Comparison of ENCODE assay signal across 18 mouse cellular contexts in genomic region chr11:69260111-69260510, GRCm38 (mm10). TPM values are rescaled to one million over a fixed set of nuclear protein-coding genes. Genes with fewer than 3 reads are reported as not detected.
"Had no signal": no experiment of that assay in that cellular context is flagged by ENCODE, and none has a peak within 500 bp of the region (broad histone marks: within the 10 kb centered on the region; RNA-seq: fewer than 3 reads in every experiment).

No protein-coding gene starts in this region.

- ATAC-seq: liver, embryonic 12.5 days; midbrain, embryonic 15.5 days had no signal

- H3K9me3 ChIP-seq: limb, embryonic 15.5 days; liver, embryonic 12.5 days; megakaryocyte, embryonic 14.5 days; midbrain, embryonic 15.5 days had no signal

- H3K4me3 ChIP-seq: limb, embryonic 15.5 days; liver, embryonic 12.5 days; megakaryocyte, embryonic 14.5 days; midbrain, embryonic 15.5 days had no signal

- H3K4me1 ChIP-seq: midbrain, embryonic 15.5 days had no signal

- DNase-seq: kidney, postnatal 36 days; layer of hippocampus, adult 9-11 months; layer of hippocampus, postnatal 36 days; lung, embryonic 14.5 days; lung, postnatal 14 days; right cerebral cortex, adult 18-20 months; right cerebral cortex, postnatal 25 days; thymus, postnatal 4 days had no signal

- H3K36me3 ChIP-seq: limb, embryonic 15.5 days; liver, embryonic 12.5 days; midbrain, embryonic 15.5 days had no signal

- H3K27ac ChIP-seq: limb, embryonic 15.5 days; liver, embryonic 12.5 days; midbrain, embryonic 15.5 days; stomach, postnatal 0 days had no signal

- H3K27me3 ChIP-seq: limb, embryonic 15.5 days; midbrain, embryonic 15.5 days had no signal

- H3K9ac ChIP-seq: limb, embryonic 15.5 days; liver, embryonic 12.5 days; lung, embryonic 14.5 days; midbrain, embryonic 15.5 days had no signal

- H3K4me2 ChIP-seq: limb, embryonic 15.5 days; liver, embryonic 12.5 days; lung, embryonic 14.5 days; midbrain, embryonic 11.5 days; midbrain, embryonic 15.5 days had no signal

RNA-seq across cellular contexts. Expression of gene Gucy2e, which starts 23.3 kb away (rescaled TPM):
- polyA plus RNA-seq: limb, embryonic 11.5 days; liver, embryonic 12.5 days; liver, embryonic 16.5 days; lung, embryonic 14.5 days; macrophage; small intestine, adult 2 months had no signal
